Mouse (Mus musculus) hindbrain, embryonic 14.5 days (tissue): ENCODE data around the gene Ctdspl. TPM values are rescaled to one million over a fixed set of nuclear protein-coding genes. Genes with fewer than 3 reads are reported as not detected.

Experiments
- ATAC-seq: fragments of 200-750 bp; cut with Nextera tagmentation; 2 replicates; pipeline ENCODE4 v1.8.0; 2017; ENCODE audit warnings: moderate number of reproducible peaks, mild to moderate bottlenecking, moderate TSS enrichment, moderate library complexity; ENCODE audit not compliant: low FRiP score
- DNase-seq: peaks from one replicate; pipeline ENCODE4 v3.0.0-alpha.2; 2015; ENCODE audit warnings: low spot score
- H3K27ac ChIP-seq: fragments of 300-500 bp; sonication (generic); 2 replicates; pipeline ENCODE4 v1.5.1; 2014; ENCODE audit warnings: mild to moderate bottlenecking, moderate library complexity
- H3K27me3 ChIP-seq: fragments of 300-500 bp; sonication (generic); 2 replicates; pipeline ENCODE4 v1.6.1; 2014; ENCODE audit warnings: mild to moderate bottlenecking, low read length, mixed read lengths; ENCODE audit not compliant: control insufficient read depth, insufficient read depth
- H3K36me3 ChIP-seq: fragments of 300-500 bp; sonication (generic); replicated peaks from 2 replicates; pipeline ENCODE4 v1.6.1; 2014; ENCODE audit not compliant: control insufficient read depth, insufficient read depth
- H3K4me1 ChIP-seq: fragments of 300-500 bp; sonication (generic); replicated peaks from 2 replicates; pipeline ENCODE4 v1.6.1; 2014; ENCODE audit warnings: antibody characterized with exemption, low read length, mixed read lengths; ENCODE audit not compliant: control insufficient read depth, insufficient read depth
- H3K4me2 ChIP-seq: fragments of 300-500 bp; sonication (generic); replicated peaks from 2 replicates; pipeline ENCODE4 v1.6.1; 2014; ENCODE audit warnings: mild to moderate bottlenecking, moderate library complexity
- H3K4me3 ChIP-seq: fragments of 300-500 bp; sonication (generic); replicated peaks from 2 replicates; pipeline ENCODE4 v1.5.1; 2014; ENCODE audit warnings: mild to moderate bottlenecking, low read length
- H3K9ac ChIP-seq: fragments of 300-500 bp; sonication (generic); 2 replicates; pipeline ENCODE4 v1.6.1; 2014
- H3K9me3 ChIP-seq: fragments of 300-500 bp; sonication (generic); 2 replicates; pipeline ENCODE4 v1.6.1; 2016; ENCODE audit warnings: low read length; ENCODE audit not compliant: control insufficient read depth
- WGBS: fragments of 180-500 bp; shearing (Covaris S2); extraction: QIAGEN DNeasy Blood & Tissue Kit; methylation state at CpG from one replicate; pipeline ENCODE4 v1.1.7; 2014; 5-methylcytosine and 5-hydroxymethylcytosine counted together
- polyA plus RNA-seq: library from polyadenylated mRNA; unstranded; fragments of >200 nt; fragmentation: Nextera tagmentation; extraction: Ambion mirVana; gene quantifications from 2 replicates; pipeline ENCODE4 v1.2.1, GENCODE M21; 2014

Gene Ctdspl
- polyA plus RNA-seq, 1 experiment from 2014 or later, result 7.5 TPM

DNA sequence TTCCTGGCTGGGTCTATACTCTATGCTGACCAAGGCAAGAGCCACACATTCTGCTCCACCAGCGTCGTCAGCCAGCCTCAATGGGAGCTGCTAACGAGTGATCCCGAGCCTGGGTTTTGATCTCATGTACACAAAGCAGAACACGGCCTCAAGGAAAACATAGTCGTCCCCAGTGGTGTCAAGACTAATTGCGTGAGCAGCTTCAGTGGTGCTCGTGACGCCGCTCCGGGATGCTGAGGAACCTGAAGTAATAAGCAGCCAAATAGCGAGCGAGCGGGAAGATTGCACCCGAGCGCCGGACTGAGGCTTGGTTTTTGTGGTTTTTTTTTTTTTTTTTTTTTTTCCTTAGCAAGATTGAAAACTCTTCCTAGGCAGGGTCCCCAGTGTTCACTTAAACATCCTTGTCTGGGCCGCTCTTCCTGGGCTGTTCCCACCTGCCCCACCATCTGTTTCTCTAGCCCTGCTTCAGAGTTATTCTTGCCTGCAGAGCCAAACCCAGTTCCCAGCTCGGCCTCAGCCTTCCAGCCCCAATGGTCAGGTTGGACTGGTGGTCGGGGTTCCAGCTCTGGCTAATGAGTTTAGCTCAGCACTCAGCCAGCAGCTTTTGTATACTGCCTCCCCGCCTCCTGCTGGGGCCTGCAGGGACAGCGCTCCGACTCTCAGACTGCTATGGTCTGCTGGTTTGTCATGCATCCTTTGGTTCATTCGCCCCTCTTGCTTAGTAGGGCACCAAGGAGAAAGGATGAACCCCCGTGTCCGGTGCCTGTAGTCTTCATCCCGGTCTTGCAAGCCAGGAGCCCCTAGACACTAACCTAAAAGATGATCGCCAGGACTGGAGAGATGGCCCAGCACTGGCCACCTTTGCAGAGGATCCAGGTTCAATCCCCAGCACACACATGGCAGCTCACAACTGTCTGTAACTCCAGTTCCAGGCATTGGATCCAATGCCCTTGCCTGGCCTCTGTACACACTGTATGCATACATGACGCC is 108.7 kb downstream of the Ctdspl start:
- H3K4me3 ChIP-seq, result no peak overlapping the region
- H3K36me3 ChIP-seq, result no peaks in the 10 kb centered on the region; the same call in 1 of the 2 replicates
- no peaks in the 10 kb centered on the region for H3K9me3 ChIP-seq
- no peaks in the 10 kb centered on the region for H3K27me3 ChIP-seq
- ATAC-seq (no peak), DNase-seq (no peak)
- H3K4me2 ChIP-seq, result no peak overlapping the region
- H3K9ac ChIP-seq, result no peak overlapping the region
- 51% methylated on average over 29 of the region's 29 CpGs for WGBS
- peak overlapping the region; percentile 73 for H3K27ac ChIP-seq
- H3K4me1 ChIP-seq, result peaks cover 37% of the 10 kb centered on the region

- H3K27ac ChIP-seq, result no peak overlapping the region
- no peaks in the 10 kb centered on the region for H3K27me3 ChIP-seq
- DNase-seq (no peak), ATAC-seq (no peak)
- 64% methylated on average over 7 of the region's 7 CpGs for WGBS
- peaks cover 37% of the 10 kb centered on the region for H3K4me1 ChIP-seq
- H3K9me3 ChIP-seq, result no peaks in the 10 kb centered on the region
- no peak overlapping the region for H3K9ac ChIP-seq
- peaks cover 5% of the 10 kb centered on the region; the same call in 1 of the 2 replicates for H3K36me3 ChIP-seq
- no peak overlapping the region for H3K4me3 ChIP-seq
- H3K4me2 ChIP-seq, result no peak overlapping the region
These were observed 109.6 kb downstream of the Ctdspl start for GRCm38 (mm10) chr9:119035836-119036235.

GRCm38 (mm10) chr9:119037076-119037730 is 111.0 kb downstream of the Ctdspl start:
- Histone ChIP-seq H3K4me2 (no peak overlapping the region), H3K27ac (no peak overlapping the region), H3K4me3 (no peak overlapping the region), H3K36me3 (peaks cover 13% of the 10 kb centered on the region), H3K27me3 (no peaks in the 10 kb centered on the region), H3K9ac (no peak overlapping the region), H3K9me3 (no peaks in the 10 kb centered on the region), H3K4me1 (peaks cover 33% of the 10 kb centered on the region)
- WGBS, result 75% methylated on average over 15 of the region's 15 CpGs
- no peak for DNase-seq
- no peak for ATAC-seq

GRCm38 (mm10) chr9:119038574-119038973 is 112.3 kb downstream of the Ctdspl start:
- Histone ChIP-seq H3K27ac (no peak overlapping the region), H3K4me3 (no peak overlapping the region), H3K9me3 (no peaks in the 10 kb centered on the region), H3K4me2 (no peak overlapping the region), H3K27me3 (no peaks in the 10 kb centered on the region), H3K36me3 (peaks cover 14% of the 10 kb centered on the region), H3K4me1 (peaks cover 19% of the 10 kb centered on the region; the same call in 1 of the 2 replicates), H3K9ac (no peak overlapping the region)
- no peak for DNase-seq
- 93% methylated on average over 3 of the region's 3 CpGs for WGBS
- ATAC-seq, result no peak

DNA sequence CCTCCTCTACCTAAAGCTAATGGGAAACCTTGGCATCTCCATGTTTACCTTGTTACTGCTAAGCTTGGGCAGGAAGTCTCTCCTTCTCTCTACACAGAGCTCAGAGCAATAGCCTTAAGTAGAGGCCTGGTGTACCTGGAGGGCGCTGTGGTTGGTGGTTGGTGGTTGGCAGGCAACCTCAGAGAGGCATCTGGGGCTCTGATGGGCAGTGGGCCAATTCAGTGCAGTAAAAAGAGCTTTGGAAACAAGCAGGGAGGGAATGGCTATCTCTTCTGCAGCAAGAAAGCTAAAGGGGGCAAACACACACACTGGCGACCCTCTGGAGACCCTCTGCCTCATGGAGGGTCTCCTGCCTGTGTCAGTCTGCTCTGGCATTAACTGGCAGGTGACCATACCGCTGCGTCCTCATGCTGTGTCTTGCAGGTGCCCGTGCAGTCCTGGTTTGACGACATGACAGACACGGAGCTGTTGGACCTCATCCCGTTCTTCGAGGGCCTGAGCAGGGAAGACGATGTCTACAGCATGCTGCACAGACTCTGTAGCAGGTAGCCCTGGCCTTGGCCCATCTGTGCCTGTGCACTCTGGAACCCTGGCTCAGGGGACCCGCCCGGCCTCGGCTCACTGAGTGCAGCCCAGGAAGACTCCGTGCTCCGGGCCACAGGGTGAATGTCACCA is 114.0 kb downstream of the Ctdspl start:
- Histone ChIP-seq H3K36me3 (peaks cover 14% of the 10 kb centered on the region), H3K9me3 (no peaks in the 10 kb centered on the region), H3K4me2 (no peak overlapping the region), H3K4me3 (no peak overlapping the region), H3K9ac (no peak overlapping the region), H3K27me3 (no peaks in the 10 kb centered on the region), H3K4me1 (0 out of 2 replicates have a peak, but pooled peaks cover 7% of the 10 kb centered on the region), H3K27ac (no peak overlapping the region)
- no peak for ATAC-seq
- DNase-seq, result no peak
- WGBS, result 83% methylated on average over 15 of the region's 15 CpGs

GRCm38 (mm10) chr9:119048182-119048903 is 122.1 kb downstream of the Ctdspl start:
- Histone ChIP-seq H3K4me1 (peaks cover 9% of the 10 kb centered on the region; the same call in 1 of the 2 replicates), H3K36me3 (no peaks in the 10 kb centered on the region), H3K4me2 (no peak overlapping the region), H3K27ac (no peak overlapping the region), H3K9ac (no peak overlapping the region), H3K9me3 (no peaks in the 10 kb centered on the region), H3K27me3 (peaks cover 6% of the 10 kb centered on the region; the same call in 1 of the 2 replicates), H3K4me3 (no peak overlapping the region)
- no peak for ATAC-seq
- DNase-seq, result no peak
- WGBS, result 77% methylated on average over 11 of the region's 11 CpGs

DNA sequence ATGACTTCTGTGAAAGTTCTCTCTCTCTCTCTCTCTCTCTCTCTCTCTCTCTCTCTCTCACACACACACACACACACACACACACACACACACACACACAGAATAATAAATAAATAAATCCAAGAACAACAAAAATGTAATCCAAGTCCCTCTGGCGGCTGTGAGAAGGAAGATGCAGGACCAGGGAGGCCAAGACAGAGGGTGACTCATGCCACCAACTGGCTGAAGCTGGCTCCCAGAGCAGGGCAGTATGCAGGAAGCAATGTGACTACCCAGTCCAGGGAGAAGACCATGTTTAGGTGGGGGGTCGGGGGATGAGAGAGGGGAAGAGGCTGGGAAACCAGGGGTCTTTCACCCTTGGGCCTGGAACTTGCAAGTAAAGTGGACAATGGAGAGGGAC is 124.9 kb downstream of the Ctdspl start:
- Histone ChIP-seq H3K36me3 (no peaks in the 10 kb centered on the region), H3K4me1 (peaks cover 9% of the 10 kb centered on the region; the same call in 1 of the 2 replicates), H3K4me2 (no peak overlapping the region), H3K4me3 (no peak overlapping the region), H3K9ac (no peak overlapping the region), H3K9me3 (no peaks in the 10 kb centered on the region), H3K27ac (no peak overlapping the region), H3K27me3 (peaks cover 6% of the 10 kb centered on the region; the same call in 1 of the 2 replicates)
- no peak for DNase-seq
- ATAC-seq, result no peak
- 74% methylated on average over 2 of the region's 2 CpGs for WGBS

- peak within 1 kb of the TSS; percentile 4; the same call in 1 of the 2 replicates for H3K4me3 ChIP-seq
- H3K9me3 ChIP-seq, result no peaks in the 10 kb centered on the region
- 21% methylated on average over 22 of the region's 22 CpGs for WGBS
- peak within 1 kb of the TSS; percentile 13; the same call in 1 of the 2 replicates for H3K9ac ChIP-seq
- no peak within 1 kb of the TSS for H3K27ac ChIP-seq
- ATAC-seq (peak; percentile 64; the same call in 1 of the 2 replicates), DNase-seq (no peak)
- peak within 1 kb of the TSS; percentile 38 for H3K4me2 ChIP-seq
- H3K27me3 ChIP-seq, result peaks cover 6% of the 10 kb centered on the region; the same call in 1 of the 2 replicates
- H3K36me3 ChIP-seq, result no peaks in the 10 kb centered on the region
- H3K4me1 ChIP-seq, result peaks cover 9% of the 10 kb centered on the region; the same call in 1 of the 2 replicates
These were observed 126.1 kb downstream of the Ctdspl start, which contains the start of gene Vill for GRCm38 (mm10) chr9:119052154-119052944. TSS of gene Vill (plus strand) at chr9:119052778.
